Mouse (Mus musculus) E14TG2a.4 (cell line): ENCODE measurements at regions not wholly inside any gene's neighbourhood (a gene's known extent, or its start where the extent isn't known, plus 50 kb on each side); places are given as distances from the start of the nearest gene placed in this dataset.

Experiments used
- CTCF ChIP-seq: conservative IDR thresholded peaks from 2 replicates; pipeline ENCODE4 v1.5.1; 2014; ENCODE audit warnings: low read length
- NANOG ChIP-seq: IDR thresholded peaks from 2 replicates; pipeline ENCODE4 v1.6.1; 2014; ENCODE audit warnings: borderline replicate concordance, low read length, mixed read lengths

GRCm38 (mm10) chr7:88600781-88601180, 170.7 kb downstream of the Rab38 start:
- TF ChIP-seq CTCF (no peak), NANOG (no peak)
